Mouse (Mus musculus): Measurements from ENCODE around the gene Ddx23.

- TF ChIP-seq CTCF (IDR thresholded peaks at IDR 0.05; ENCODE audit: extremely low read depth, insufficient read depth, low read length) (no peak), POLR2A (IDR thresholded peaks at IDR 0.05; ENCODE audit: extremely low read depth, insufficient read depth, low read length) (peak; percentile 41; the same call in 1 of the 2 replicates)
Measured at GRCm38 (mm10) chr15:98632107-98632744, 30.5 kb downstream of the Ddx23 start.
